Mouse (Mus musculus): ENCODE data around the gene Dstyk. TPM values are rescaled to one million over a fixed set of nuclear protein-coding genes. Genes with fewer than 3 reads are reported as not detected.

Dstyk gene
- total RNA-seq, 1 experiment from 2014 or later = 42.7 TPM

DNA sequence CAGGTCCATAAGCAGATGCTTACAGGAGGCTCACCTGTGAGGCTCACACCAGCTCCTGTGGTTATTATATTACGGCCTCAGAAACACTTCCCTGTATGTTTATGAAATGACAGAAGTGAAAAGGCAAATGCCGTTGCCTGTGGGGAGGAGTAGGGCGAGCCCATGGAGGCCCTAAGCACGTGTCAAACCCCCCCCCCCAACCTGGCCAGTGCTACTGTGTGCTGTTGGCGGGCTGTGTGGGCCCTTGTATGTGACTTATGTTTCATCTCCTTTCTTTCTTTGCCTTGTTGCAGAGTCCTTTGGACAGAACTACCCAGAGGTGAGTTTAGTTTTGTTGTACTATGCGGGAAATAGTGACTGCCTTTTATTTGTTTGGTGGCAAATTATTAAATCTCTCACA, 66.4 kb downstream of the Dstyk start:
- no peak for ATAC-seq (ENCODE audit: extremely low read depth, insufficient number of reproducible peaks, low FRiP score, poor library complexity, severe bottlenecking)

GRCm38 (mm10) chr1:132500535-132500934, 83.2 kb downstream of the Dstyk start:
- ATAC-seq (ENCODE audit: extremely low read depth, insufficient number of reproducible peaks, low FRiP score, poor library complexity, severe bottlenecking) = no peak

DNA sequence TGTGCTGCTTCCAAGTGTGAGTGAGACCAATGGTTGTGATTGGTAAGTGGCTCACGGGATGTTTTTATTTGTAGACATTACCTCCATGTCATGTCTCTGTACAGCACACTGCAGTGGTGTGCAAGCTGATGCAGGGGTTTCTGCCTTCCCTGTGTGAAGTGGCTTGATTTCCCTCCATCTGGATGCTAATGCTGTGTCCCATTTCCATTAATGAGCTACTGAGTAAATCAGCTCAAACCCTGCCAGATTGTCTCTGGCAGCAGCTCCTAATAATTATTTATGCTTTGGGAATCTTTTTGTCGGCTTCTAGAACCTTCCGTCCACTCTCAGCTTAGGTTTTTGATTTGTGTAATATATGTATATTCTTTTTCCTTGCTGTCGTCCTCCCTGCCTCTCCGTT, 87.8 kb downstream of the Dstyk start:
- ATAC-seq (ENCODE audit: extremely low read depth, insufficient number of reproducible peaks, low FRiP score, poor library complexity, severe bottlenecking) = no peak

DNA sequence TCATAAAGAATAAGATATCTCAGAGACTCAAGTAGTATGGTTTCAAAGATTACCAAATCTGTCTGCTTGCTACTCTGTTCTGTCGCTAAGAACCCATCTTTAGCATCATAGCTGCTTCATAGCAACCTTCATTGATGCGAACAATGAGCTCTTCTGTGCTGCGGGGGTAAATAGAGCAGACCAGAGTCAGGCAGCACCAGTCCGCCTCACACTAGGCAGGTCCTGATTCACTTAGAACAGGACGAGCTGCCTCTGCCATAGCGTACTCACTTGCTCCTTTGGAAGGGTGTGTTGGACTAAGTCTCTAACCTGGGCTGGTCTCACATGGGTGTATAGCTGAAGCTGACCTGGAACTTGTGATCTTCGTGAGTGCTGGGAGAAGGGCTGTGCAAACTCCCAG, 88.7 kb downstream of the Dstyk start, which contains the start of gene Tmem81:
TSS of gene Tmem81 (plus strand) at position 173 of the 400 bp plus-strand sequence.
- no peak for ATAC-seq (ENCODE audit: extremely low read depth, insufficient number of reproducible peaks, low FRiP score, poor library complexity, severe bottlenecking)

GRCm38 (mm10) chr1:132506656-132507055, 89.3 kb downstream of the Dstyk start:
- no peak for ATAC-seq (ENCODE audit: extremely low read depth, insufficient number of reproducible peaks, low FRiP score, poor library complexity, severe bottlenecking)

- no peak for ATAC-seq (ENCODE audit: extremely low read depth, insufficient number of reproducible peaks, low FRiP score, poor library complexity, severe bottlenecking)
Measured at GRCm38 (mm10) chr1:132509771-132510170, 92.4 kb downstream of the Dstyk start.

DNA sequence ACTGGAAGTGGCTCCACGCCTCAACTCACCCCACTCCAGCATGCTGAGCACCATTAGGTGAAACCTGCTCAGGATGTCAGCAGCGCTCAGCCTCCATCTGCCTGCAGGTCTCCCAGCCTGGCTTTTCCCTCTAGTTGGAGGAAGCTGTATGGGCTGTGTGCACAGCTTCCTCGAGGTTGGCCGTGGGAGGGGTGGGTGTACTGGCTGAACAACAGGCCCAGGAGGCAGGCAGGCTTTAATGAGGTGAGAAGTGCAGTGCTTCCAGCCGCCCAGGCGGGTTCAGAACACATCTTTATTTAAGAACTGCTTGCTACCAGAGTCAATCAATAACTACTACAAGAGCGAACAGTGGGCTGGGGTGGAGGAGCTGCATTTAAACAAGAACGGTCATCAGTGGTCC, 94.2 kb downstream of the Dstyk start:
- no peak for ATAC-seq (ENCODE audit: extremely low read depth, insufficient number of reproducible peaks, low FRiP score, poor library complexity, severe bottlenecking)

- ATAC-seq (ENCODE audit: extremely low read depth, insufficient number of reproducible peaks, low FRiP score, poor library complexity, severe bottlenecking) = no peak
Measured at GRCm38 (mm10) chr1:132512106-132512505, 94.8 kb downstream of the Dstyk start.

GRCm38 (mm10) chr1:132515339-132515738, 98.0 kb downstream of the Dstyk start:
- no peak for ATAC-seq (ENCODE audit: extremely low read depth, insufficient number of reproducible peaks, low FRiP score, poor library complexity, severe bottlenecking)

Other genes starting within 250 kb of the Dstyk start
- not detected in 2 replicates for gene Lemd1, start 226.1 kb upstream of the Dstyk start, total RNA-seq (2017)
- gene AC124108.1, start 226.1 kb upstream of the Dstyk start, total RNA-seq (2017) = not detected in 2 replicates
- not detected in 2 replicates for gene Gm10188, start 187.8 kb upstream of the Dstyk start, total RNA-seq (2017)
- gene Klhdc8a, start 118.9 kb upstream of the Dstyk start, total RNA-seq (2017) = not detected in 2 replicates
- gene Nuak2, start 101.4 kb upstream of the Dstyk start, total RNA-seq (2017) = 55.9 and 67.2 TPM in 2 replicates
- gene Tmcc2, start 26.3 kb upstream of the Dstyk start, total RNA-seq (2017) = 4.5 and 6.6 TPM in 2 replicates
- gene Rbbp5, start 59.8 kb downstream of the Dstyk start, total RNA-seq (2017) = 49.8 and 57.6 TPM in 2 replicates
- 11.3 and 11.7 TPM in 2 replicates for gene Tmem81, start 88.7 kb downstream of the Dstyk start, total RNA-seq (2017)
- under 0.01 TPM in 2 replicates for gene Cntn2, start 125.7 kb downstream of the Dstyk start, total RNA-seq (2017)

Data from neutrophil, adult 5-6 weeks (primary cell).